Mouse (Mus musculus) ES-Bruce4 (cell line): ENCODE results near the gene Cspg5.

Experiments
- CTCF ChIP-seq: IDR thresholded peaks from one replicate; pipeline ENCODE4 v1.8.1; 2011; ENCODE audit warnings: low read depth, low read length
- EP300 ChIP-seq: IDR thresholded peaks from 2 replicates; pipeline ENCODE4 v1.6.1; 2011; ENCODE audit warnings: low read depth, low read length; ENCODE audit not compliant: insufficient read depth
- POLR2A ChIP-seq: IDR thresholded peaks from one replicate; pipeline ENCODE4 v1.8.1; 2011; ENCODE audit warnings: low read length; ENCODE audit not compliant: insufficient read depth

- TF ChIP-seq CTCF: no peak
- TF ChIP-seq POLR2A: no peak
- TF ChIP-seq EP300: no peak
Observed at GRCm38 (mm10) chr9:110244567-110244888, 945 bp downstream of the Cspg5 start.
